Mouse (Mus musculus) liver, adult 2 months (tissue): ENCODE measurements around the gene Serpinb6a. TPM values are rescaled to one million over a fixed set of nuclear protein-coding genes. Genes with fewer than 3 reads are reported as not detected.

Source experiments
- DNase-seq: peaks from one replicate; pipeline ENCODE4 v3.0.0-alpha.2; 2011; ENCODE audit warnings: low read depth, low spot score; ENCODE audit errors: extremely low read depth
- H3K27ac ChIP-seq: fragments of 200-500 bp; replicated peaks from 2 replicates; pipeline ENCODE4 v1.5.1; 2012; ENCODE audit warnings: low read depth, mild to moderate bottlenecking, control low read depth, inconsistent platforms, low read length; ENCODE audit not compliant: insufficient read depth
- H3K27me3 ChIP-seq: fragments of 200-500 bp; 2 replicates; pipeline ENCODE4 v1.6.1; 2012; ENCODE audit warnings: mild to moderate bottlenecking, moderate library complexity, low read length, inconsistent platforms; ENCODE audit not compliant: control insufficient read depth, insufficient read depth
- H3K36me3 ChIP-seq: fragments of 200-500 bp; 2 replicates; pipeline ENCODE4 v1.6.1; 2012; ENCODE audit warnings: low read length, inconsistent platforms; ENCODE audit not compliant: control insufficient read depth, insufficient read depth
- H3K4me1 ChIP-seq: fragments of 200-500 bp; 2 replicates; pipeline ENCODE4 v1.6.1; 2011; ENCODE audit warnings: low read length; ENCODE audit not compliant: control insufficient read depth, insufficient read depth
- H3K4me3 ChIP-seq: fragments of 200-500 bp; 2 replicates; pipeline ENCODE4 v1.5.1; 2011; ENCODE audit warnings: low read depth, mild to moderate bottlenecking, control low read depth, low read length, moderate library complexity; ENCODE audit not compliant: insufficient read depth
- H3K79me2 ChIP-seq: fragments of 200-500 bp; 2 replicates; pipeline ENCODE4 v1.6.1; 2012; ENCODE audit warnings: inconsistent platforms, mild to moderate bottlenecking, low read length, moderate library complexity; ENCODE audit not compliant: control insufficient read depth, insufficient read depth
- H3K9ac ChIP-seq: fragments of 200-500 bp; 2 replicates; pipeline ENCODE4 v1.6.1; 2012; ENCODE audit warnings: low read depth, mild to moderate bottlenecking, control low read depth, inconsistent platforms, low read length
- CTCF ChIP-seq: fragments of 200-500 bp; IDR thresholded peaks from 2 replicates; pipeline ENCODE4 v1.5.1; 2011; ENCODE audit warnings: low read depth, low read length, control low read depth
- POLR2A ChIP-seq: fragments of 200-500 bp; IDR thresholded peaks from 2 replicates; pipeline ENCODE4 v1.6.1; 2011; ENCODE audit warnings: low read length, control low read depth; ENCODE audit not compliant: insufficient read depth; ENCODE audit errors: extremely low read depth
- WGBS: fragments of 180-500 bp; shearing (Covaris S2); methylation state at CpG from one replicate; pipeline ENCODE4 v1.1.7; 2018; 5-methylcytosine and 5-hydroxymethylcytosine counted together
- polyA plus RNA-seq: library from polyadenylated mRNA; depleted of rRNA; stranded (reverse); fragments of >200 nt; gene quantifications from 2 replicates; pipeline ENCODE4 v1.2.3, GENCODE M21; 2012
- total RNA-seq: library from RNA; depleted of rRNA; stranded (reverse); fragments of >200 nt; gene quantifications from 2 replicates; pipeline ENCODE4 v1.2.3, GENCODE M21; 2014

Gene Serpinb6a
- total and polyA plus RNA-seq, 2 experiments: 7.2 to 29.8 TPM

GRCm38 (mm10) chr13:34037172-34038055, 34.8 kb upstream of the Serpinb6a start, which contains the start of gene Bphl:
Gene Bphl, plus strand, starts transcription at chr13:34037597.
- H3K27ac ChIP-seq: peak within 1 kb of the TSS; percentile 95
- TF ChIP-seq CTCF: no peak
- TF ChIP-seq POLR2A: peak; percentile 94
- H3K79me2 ChIP-seq: peaks cover 7% of the 10 kb centered on the region; the same call in 1 of the 2 replicates
- peak within 1 kb of the TSS; percentile 99 for H3K9ac ChIP-seq
- no peaks in the 10 kb centered on the region for H3K27me3 ChIP-seq
- H3K4me3 ChIP-seq: peak within 1 kb of the TSS; percentile 87
- H3K4me1 ChIP-seq: peaks cover 19% of the 10 kb centered on the region
- WGBS: under 1% methylated on average over 37 of the region's 37 CpGs
- peak; percentile 89 for DNase-seq
- peaks cover 11% of the 10 kb centered on the region for H3K36me3 ChIP-seq

GRCm38 (mm10) chr13:34036726-34037125, 34.1 kb upstream of the Serpinb6a start:
- H3K27ac ChIP-seq: peak overlapping the region; percentile 76
- no peaks in the 10 kb centered on the region for H3K27me3 ChIP-seq
- TF ChIP-seq CTCF (no peak), POLR2A (no peak)
- no peak overlapping the region for H3K4me3 ChIP-seq
- peaks cover 7% of the 10 kb centered on the region; the same call in 1 of the 2 replicates for H3K79me2 ChIP-seq
- H3K9ac ChIP-seq: no peak overlapping the region
- DNase-seq: peak; percentile 39
- peaks cover 19% of the 10 kb centered on the region for H3K4me1 ChIP-seq
- 56% methylated on average over 5 of the region's 5 CpGs for WGBS
- H3K36me3 ChIP-seq: peaks cover 18% of the 10 kb centered on the region

- Histone ChIP-seq H3K27me3 (no peaks in the 10 kb centered on the region), H3K9ac (no peak overlapping the region), H3K4me3 (no peak overlapping the region), H3K36me3 (peaks cover 26% of the 10 kb centered on the region), H3K27ac (peak overlapping the region; percentile 56), H3K79me2 (peaks cover 7% of the 10 kb centered on the region; the same call in 1 of the 2 replicates), H3K4me1 (peaks cover 16% of the 10 kb centered on the region)
- DNase-seq: peak; percentile 74
- 24% methylated on average over 3 of the region's 3 CpGs for WGBS
- no peak for TF ChIP-seq CTCF
- TF ChIP-seq POLR2A: no peak
Observed at GRCm38 (mm10) chr13:34035424-34035823, 32.8 kb upstream of the Serpinb6a start.

GRCm38 (mm10) chr13:34032041-34032440, 29.4 kb upstream of the Serpinb6a start:
- Histone ChIP-seq H3K4me1 (peaks cover 4% of the 10 kb centered on the region), H3K27me3 (no peaks in the 10 kb centered on the region), H3K27ac (no peak overlapping the region), H3K4me3 (no peak overlapping the region), H3K36me3 (peaks cover 52% of the 10 kb centered on the region), H3K79me2 (no peaks in the 10 kb centered on the region; the same call in 1 of the 2 replicates), H3K9ac (no peak overlapping the region)
- DNase-seq: no peak
- TF ChIP-seq POLR2A (no peak), CTCF (no peak)
- 57% methylated on average over 2 of the region's 2 CpGs for WGBS

- H3K4me1 ChIP-seq: no peaks in the 10 kb centered on the region
- no peaks in the 10 kb centered on the region for H3K27me3 ChIP-seq
- no peak overlapping the region for H3K27ac ChIP-seq
- TF ChIP-seq POLR2A: no peak
- no peak for TF ChIP-seq CTCF
- H3K79me2 ChIP-seq: no peaks in the 10 kb centered on the region; the same call in 1 of the 2 replicates
- no peak overlapping the region for H3K9ac ChIP-seq
- H3K36me3 ChIP-seq: peaks cover 78% of the 10 kb centered on the region
- no peak for DNase-seq
- 90% methylated on average over 2 of the region's 2 CpGs for WGBS
- no peak overlapping the region for H3K4me3 ChIP-seq
Observed at GRCm38 (mm10) chr13:34021998-34022397, 19.4 kb upstream of the Serpinb6a start.

GRCm38 (mm10) chr13:34018521-34018920, 15.9 kb upstream of the Serpinb6a start:
- Histone ChIP-seq H3K4me1 (no peaks in the 10 kb centered on the region), H3K27ac (no peak overlapping the region), H3K9ac (no peak overlapping the region), H3K27me3 (no peaks in the 10 kb centered on the region), H3K79me2 (no peaks in the 10 kb centered on the region; the same call in 1 of the 2 replicates), H3K36me3 (peaks cover 86% of the 10 kb centered on the region), H3K4me3 (no peak overlapping the region)
- no peak for DNase-seq
- no peak for TF ChIP-seq POLR2A
- no peak for TF ChIP-seq CTCF
- 100% methylated on average over 1 of the region's 1 CpGs for WGBS
